Comparison of ENCODE assay signal across 23 mouse cellular contexts in genomic region chr10:59336124-59336523, GRCm38 (mm10). TPM values are rescaled to one million over a fixed set of nuclear protein-coding genes. Genes with fewer than 3 reads are reported as not detected.
DNase-seq lines count a peak whose midpoint lies in the region; ATAC-seq and TF ChIP-seq lines count a peak whose summit lies in the region.
"Had no signal": no experiment of that assay in that cellular context is flagged by ENCODE, and none has a peak within 500 bp of the region (broad histone marks: within the 10 kb centered on the region; RNA-seq: fewer than 3 reads in every experiment).

No protein-coding gene starts in this region.

- no peak for TF ChIP-seq POLR2A in kidney, adult 2 months (IDR thresholded peaks at IDR 0.05; ENCODE audit: low read depth, low read length)

- H3K27me3 ChIP-seq in kidney, adult 2 months (replicated peaks; ENCODE audit: control insufficient read depth, insufficient read depth, low read length) = no peaks in the 10 kb centered on the region
- no peaks in the 10 kb centered on the region for H3K27me3 ChIP-seq in liver, embryonic 13.5 days
- no peaks in the 10 kb centered on the region for H3K27me3 ChIP-seq in liver, postnatal 0 days (ENCODE audit: insufficient read depth, low read length)
- H3K27me3 ChIP-seq: forebrain, embryonic 13.5 days; hindbrain, embryonic 13.5 days; Patski; stomach, embryonic 15.5 days had no signal

- TF ChIP-seq EP300 in liver, postnatal 0 days (IDR thresholded peaks at IDR 0.05; ENCODE audit: low read depth) = no peak

- no peak overlapping the region for H3K4me2 ChIP-seq in liver, embryonic 13.5 days
- no peak overlapping the region for H3K4me2 ChIP-seq in liver, postnatal 0 days (ENCODE audit: low read depth, low read length)
- H3K4me2 ChIP-seq: forebrain, embryonic 13.5 days; hindbrain, embryonic 13.5 days; stomach, embryonic 15.5 days had no signal

- WGBS in kidney, adult 2 months = 63% methylated on average over 2 of the region's 2 CpGs
- whole genome bisulfite sequencing in liver, embryonic 13.5 days (ENCODE audit: insufficient replicate concordance) = 81% methylated on average over 2 of the region's 2 CpGs
- 71% methylated on average over 2 of the region's 2 CpGs for WGBS in liver, postnatal 0 days (ENCODE audit: insufficient replicate concordance)

- peaks cover 11% of the 10 kb centered on the region for H3K4me1 ChIP-seq in kidney, adult 2 months (ENCODE audit: control insufficient read depth, insufficient read depth, low read length)
- H3K4me1 ChIP-seq in liver, embryonic 13.5 days (replicated peaks) = peaks cover 41% of the 10 kb centered on the region
- peaks cover 23% of the 10 kb centered on the region for H3K4me1 ChIP-seq in liver, postnatal 0 days (ENCODE audit: insufficient read depth)
- peaks cover 11% of the 10 kb centered on the region for H3K4me1 ChIP-seq in brown adipose tissue, adult 24 weeks (ENCODE audit: control insufficient read depth, insufficient read depth, insufficient read length, low read length)

- peak overlapping the region; percentile 27; the same call in 1 of the 2 replicates for H3K27ac ChIP-seq in kidney, adult 2 months (ENCODE audit: insufficient read depth, low read depth, low read length)
- H3K27ac ChIP-seq in liver, embryonic 13.5 days = 0 out of 2 replicates have a peak overlapping the region, but pooled peaks have one; percentile 70
- no peak overlapping the region for H3K27ac ChIP-seq in liver, postnatal 0 days (ENCODE audit: low read depth)
- H3K27ac ChIP-seq in brown adipose tissue, adult 24 weeks (replicated peaks; ENCODE audit: low read depth, low read length) = 0 out of 2 replicates have a peak overlapping the region, but pooled peaks have one; percentile 75
- H3K27ac ChIP-seq: forebrain, embryonic 13.5 days; hindbrain, embryonic 13.5 days; macrophage had no signal

- H3K4me3 ChIP-seq in kidney, adult 2 months (ENCODE audit: insufficient read depth, low read depth, low read length) = no peak overlapping the region
- H3K4me3 ChIP-seq in liver, embryonic 13.5 days (replicated peaks) = no peak overlapping the region
- H3K4me3 ChIP-seq in liver, postnatal 0 days (ENCODE audit: low read depth, low read length) = no peak overlapping the region
- H3K4me3 ChIP-seq in brown adipose tissue, adult 24 weeks (ENCODE audit: insufficient read depth, low read depth, low read length) = no peak overlapping the region
- H3K4me3 ChIP-seq: forebrain, embryonic 13.5 days; heart, embryonic 10.5 days; hindbrain, embryonic 13.5 days; stomach, embryonic 15.5 days had no signal

- DNase-seq in kidney, adult 2 months = no peak
- DNase-seq in kidney, adult 8-10 months = no peak
- no peak for DNase-seq in liver, embryonic 13.5 days
- no peak for DNase-seq in liver, postnatal 0 days
- DNase-seq in cerebellum, adult 11-12 months = no peak
- DNase-seq: adrenal gland, postnatal 10 days; gastrocnemius, postnatal 25 days; heart, postnatal 4 days; layer of hippocampus, postnatal 36 days; left cerebral cortex, postnatal 4 days; lung, adult 2 months; lung, postnatal 10 days; right cerebral cortex, postnatal 25 days had no signal

- peaks cover 2% of the 10 kb centered on the region for H3K36me3 ChIP-seq in kidney, adult 2 months (ENCODE audit: control insufficient read depth, insufficient read depth, low read length)
- H3K36me3 ChIP-seq in liver, embryonic 13.5 days = peaks cover 22% of the 10 kb centered on the region
- H3K36me3 ChIP-seq in liver, postnatal 0 days (replicated peaks; ENCODE audit: insufficient read depth, low read length) = peaks cover 20% of the 10 kb centered on the region

- no peaks in the 10 kb centered on the region for H3K9me3 ChIP-seq in liver, embryonic 13.5 days (replicated peaks)
- H3K9me3 ChIP-seq in liver, postnatal 0 days (ENCODE audit: low read length) = no peaks in the 10 kb centered on the region
- H3K9me3 ChIP-seq: forebrain, embryonic 13.5 days; G1E; heart, embryonic 10.5 days; hindbrain, embryonic 13.5 days; stomach, embryonic 15.5 days had no signal

- TF ChIP-seq CTCF in kidney, adult 2 months (conservative IDR thresholded peaks at IDR 0.05; ENCODE audit: insufficient read depth, insufficient read length, low read depth, low read length) = no peak
- TF ChIP-seq CTCF in liver, postnatal 0 days (IDR thresholded peaks at IDR 0.05; ENCODE audit: low read depth) = no peak

- H3K9ac ChIP-seq in liver, embryonic 13.5 days = no peak overlapping the region
- H3K9ac ChIP-seq in liver, postnatal 0 days (replicated peaks) = no peak overlapping the region
- H3K9ac ChIP-seq: forebrain, embryonic 13.5 days; hindbrain, embryonic 13.5 days; stomach, embryonic 15.5 days had no signal

- no peak for ATAC-seq in liver, embryonic 13.5 days (ENCODE audit: low read depth)
- ATAC-seq in liver, postnatal 0 days = no peak
- ATAC-seq: forebrain, embryonic 13.5 days; intestine, embryonic 16.5 days; midbrain, embryonic 16.5 days had no signal

RNA-seq across cellular contexts. Expression of gene P4ha1, which starts 13.0 kb away (rescaled TPM):
- 20.4 and 22.7 TPM in 2 replicates for polyA plus RNA-seq in kidney, adult 2 months (2012; rRNA removed)
- polyA plus RNA-seq in liver, embryonic 13.5 days (2015; fragmentation: Nextera tagmentation; extraction: Ambion mirVana) = 13.9 and 16.9 TPM in 2 replicates
- polyA plus RNA-seq in liver, postnatal 0 days (2015; fragmentation: Nextera tagmentation; extraction: Ambion mirVana) = 5.3 and 6.4 TPM in 2 replicates
- polyA plus RNA-seq in brown adipose tissue, adult 24 weeks (2012; ENCODE audit: insufficient read depth, insufficient read length, missing spikeins) = 13.4 and 49.0 TPM in 2 replicates

RNA-seq across cellular contexts. Expression of gene Gm10273, which starts 59.3 kb away (rescaled TPM):
- polyA plus RNA-seq in kidney, adult 2 months (2012; rRNA removed) = 10.3 and 15.9 TPM in 2 replicates
- polyA plus RNA-seq in liver, embryonic 13.5 days (2015; fragmentation: Nextera tagmentation; extraction: Ambion mirVana) = 4.3 and 12.1 TPM in 2 replicates
- polyA plus RNA-seq in liver, postnatal 0 days (2015; fragmentation: Nextera tagmentation; extraction: Ambion mirVana) = 4.1 and 8.4 TPM in 2 replicates
- polyA plus RNA-seq in brown adipose tissue, adult 24 weeks (2012; ENCODE audit: insufficient read depth, insufficient read length, missing spikeins) = 157 and 189 TPM in 2 replicates
- polyA plus RNA-seq: intestine, embryonic 16.5 days had no signal
